ENCODE assay signal across 25 mouse cellular contexts in genomic region chr10:39429661-39430060, GRCm38 (mm10).
DNase-seq lines count a peak whose midpoint lies in the region; ATAC-seq and TF ChIP-seq lines count a peak whose summit lies in the region.
"Had no signal": no experiment of that assay in that cellular context is flagged by ENCODE, and none has a peak within 500 bp of the region (broad histone marks: within the 10 kb centered on the region; RNA-seq: fewer than 3 reads in every experiment).

No protein-coding gene starts in this region.

- no peak overlapping the region for H3K9ac ChIP-seq in hindbrain, embryonic 12.5 days
- H3K9ac ChIP-seq in hindbrain, embryonic 14.5 days: no peak overlapping the region
- H3K9ac ChIP-seq in kidney, embryonic 16.5 days (replicated peaks; ENCODE audit: low read length): no peak overlapping the region
- H3K9ac ChIP-seq: embryonic facial prominence, embryonic 13.5 days; forebrain, embryonic 12.5 days; forebrain, embryonic 15.5 days; heart, embryonic 12.5 days; heart, embryonic 15.5 days had no signal

- TF ChIP-seq POLR2A in kidney, adult 2 months (IDR thresholded peaks at IDR 0.05; ENCODE audit: low read depth, low read length): no peak
- TF ChIP-seq POLR2A in myocyte (IDR thresholded peaks at IDR 0.05; ENCODE audit: insufficient read length, low read depth): no peak

- H3K9me3 ChIP-seq in hindbrain, embryonic 12.5 days (replicated peaks): no peaks in the 10 kb centered on the region
- H3K9me3 ChIP-seq in hindbrain, embryonic 14.5 days (ENCODE audit: control insufficient read depth, low read length): no peaks in the 10 kb centered on the region
- no peaks in the 10 kb centered on the region for H3K9me3 ChIP-seq in kidney, embryonic 16.5 days (ENCODE audit: low read length)
- H3K9me3 ChIP-seq in embryonic facial prominence, embryonic 10.5 days: 0 out of 2 replicates have a peak, but pooled peaks cover 4% of the 10 kb centered on the region
- H3K9me3 ChIP-seq: embryonic facial prominence, embryonic 13.5 days; forebrain, embryonic 12.5 days; forebrain, embryonic 15.5 days; G1E; heart, embryonic 12.5 days; heart, embryonic 15.5 days had no signal

- TF ChIP-seq CTCF in kidney, adult 2 months (conservative IDR thresholded peaks at IDR 0.05; ENCODE audit: insufficient read depth, insufficient read length, low read depth, low read length): no peak

- WGBS in hindbrain, embryonic 12.5 days: 85% methylated on average over 4 of the region's 4 CpGs
- 85% methylated on average over 4 of the region's 4 CpGs for WGBS in hindbrain, embryonic 14.5 days
- 51% methylated on average over 4 of the region's 4 CpGs for WGBS in kidney, embryonic 16.5 days
- 63% methylated on average over 4 of the region's 4 CpGs for WGBS in kidney, adult 2 months
- 87% methylated on average over 4 of the region's 4 CpGs for WGBS in embryonic facial prominence, embryonic 10.5 days

- H3K4me1 ChIP-seq in hindbrain, embryonic 12.5 days: peaks cover 60% of the 10 kb centered on the region
- peaks cover 36% of the 10 kb centered on the region for H3K4me1 ChIP-seq in hindbrain, embryonic 14.5 days (replicated peaks; ENCODE audit: control insufficient read depth, insufficient read depth, low read length)
- peaks cover 33% of the 10 kb centered on the region for H3K4me1 ChIP-seq in kidney, embryonic 16.5 days (ENCODE audit: insufficient read depth, low read length)
- H3K4me1 ChIP-seq in kidney, adult 2 months (ENCODE audit: control insufficient read depth, insufficient read depth, low read length): no peaks in the 10 kb centered on the region
- peaks cover 70% of the 10 kb centered on the region for H3K4me1 ChIP-seq in embryonic facial prominence, embryonic 10.5 days

- H3K36me3 ChIP-seq in hindbrain, embryonic 12.5 days: 0 out of 2 replicates have a peak, but pooled peaks cover 6% of the 10 kb centered on the region
- no peaks in the 10 kb centered on the region for H3K36me3 ChIP-seq in hindbrain, embryonic 14.5 days (replicated peaks; ENCODE audit: control insufficient read depth, insufficient read depth)
- no peaks in the 10 kb centered on the region for H3K36me3 ChIP-seq in kidney, embryonic 16.5 days (ENCODE audit: insufficient read depth, low read length)
- no peaks in the 10 kb centered on the region for H3K36me3 ChIP-seq in kidney, adult 2 months (ENCODE audit: control insufficient read depth, insufficient read depth, low read length)
- H3K36me3 ChIP-seq in embryonic facial prominence, embryonic 10.5 days (replicated peaks): peaks cover 14% of the 10 kb centered on the region
- peaks cover 9% of the 10 kb centered on the region for H3K36me3 ChIP-seq in myocyte (ENCODE audit: control insufficient read depth, insufficient read depth)
- H3K36me3 ChIP-seq: heart, embryonic 15.5 days had no signal

- no peak for ATAC-seq in hindbrain, embryonic 12.5 days (ENCODE audit: low FRiP score)
- no peak for ATAC-seq in hindbrain, embryonic 14.5 days (ENCODE audit: low FRiP score)
- ATAC-seq in kidney, embryonic 16.5 days (ENCODE audit: low FRiP score, low TSS enrichment): no peak
- ATAC-seq: forebrain, embryonic 15.5 days; hindbrain, postnatal 0 days; Patski had no signal

- no peak for DNase-seq in hindbrain, embryonic 14.5 days (ENCODE audit: low spot score)
- DNase-seq in kidney, adult 2 months: no peak
- DNase-seq in embryonic facial prominence, embryonic 10.5 days (ENCODE audit: low spot score): no peak
- no peak for DNase-seq in ovary, adult 18-20 months (ENCODE audit: low spot score)
- DNase-seq: B cell, adult 2 months; cerebellum, adult 18-20 months; cerebellum, adult 9-10 months; cerebellum, postnatal 14 days; gastrocnemius, postnatal 25 days; heart, adult 18-20 months; heart, postnatal 10 days; heart, postnatal 36 days had no signal

- H3K27ac ChIP-seq in hindbrain, embryonic 12.5 days: 0 out of 2 replicates have a peak overlapping the region, but pooled peaks have one; percentile 1
- H3K27ac ChIP-seq in hindbrain, embryonic 14.5 days: no peak overlapping the region
- peak overlapping the region; percentile 49 for H3K27ac ChIP-seq in kidney, embryonic 16.5 days (ENCODE audit: low read length)
- no peak overlapping the region for H3K27ac ChIP-seq in kidney, adult 2 months (ENCODE audit: insufficient read depth, low read depth, low read length)
- H3K27ac ChIP-seq in embryonic facial prominence, embryonic 10.5 days (replicated peaks): 0 out of 2 replicates have a peak overlapping the region, but pooled peaks have one; percentile 54
- H3K27ac ChIP-seq: embryonic facial prominence, embryonic 13.5 days; forebrain, embryonic 12.5 days; forebrain, embryonic 15.5 days; heart, embryonic 15.5 days; hindbrain, postnatal 0 days had no signal

- H3ac ChIP-seq in myocyte (ENCODE audit: control insufficient read depth, insufficient read length): no peak overlapping the region

- peaks cover 74% of the 10 kb centered on the region for H3K79me2 ChIP-seq in myocyte (ENCODE audit: control insufficient read depth, insufficient read depth)

- H3K27me3 ChIP-seq in hindbrain, embryonic 12.5 days: no peaks in the 10 kb centered on the region
- no peaks in the 10 kb centered on the region for H3K27me3 ChIP-seq in hindbrain, embryonic 14.5 days (ENCODE audit: control insufficient read depth, insufficient read depth, low read length)
- H3K27me3 ChIP-seq in kidney, embryonic 16.5 days (ENCODE audit: insufficient read depth, low read length): no peaks in the 10 kb centered on the region
- H3K27me3 ChIP-seq in kidney, adult 2 months (replicated peaks; ENCODE audit: control insufficient read depth, insufficient read depth, low read length): no peaks in the 10 kb centered on the region
- H3K27me3 ChIP-seq in embryonic facial prominence, embryonic 10.5 days (replicated peaks; ENCODE audit: low read depth, poor library complexity, severe bottlenecking): no peaks in the 10 kb centered on the region
- no peaks in the 10 kb centered on the region for H3K27me3 ChIP-seq in myocyte (ENCODE audit: control insufficient read depth, insufficient read depth, insufficient read length)
- H3K27me3 ChIP-seq: CH12.LX; embryonic facial prominence, embryonic 13.5 days; forebrain, embryonic 12.5 days; forebrain, embryonic 15.5 days; heart, embryonic 12.5 days; heart, embryonic 15.5 days; Patski had no signal

- no peak overlapping the region for H3K4me2 ChIP-seq in hindbrain, embryonic 12.5 days (replicated peaks)
- no peak overlapping the region for H3K4me2 ChIP-seq in hindbrain, embryonic 14.5 days (replicated peaks)
- no peak overlapping the region for H3K4me2 ChIP-seq in kidney, embryonic 16.5 days (replicated peaks; ENCODE audit: low read depth, low read length)
- H3K4me2 ChIP-seq in myocyte (ENCODE audit: low read depth): peak overlapping the region; percentile 51
- H3K4me2 ChIP-seq: embryonic facial prominence, embryonic 13.5 days; forebrain, embryonic 12.5 days; forebrain, embryonic 15.5 days; heart, embryonic 12.5 days; heart, embryonic 15.5 days had no signal

- H3K4me3 ChIP-seq in hindbrain, embryonic 12.5 days: no peak overlapping the region
- no peak overlapping the region for H3K4me3 ChIP-seq in hindbrain, embryonic 14.5 days (replicated peaks; ENCODE audit: low read length)
- H3K4me3 ChIP-seq in kidney, embryonic 16.5 days (ENCODE audit: low read length): no peak overlapping the region
- H3K4me3 ChIP-seq in kidney, adult 2 months (ENCODE audit: insufficient read depth, low read depth, low read length): no peak overlapping the region
- no peak overlapping the region for H3K4me3 ChIP-seq in embryonic facial prominence, embryonic 10.5 days
- H3K4me3 ChIP-seq in myocyte: no peak overlapping the region
- H3K4me3 ChIP-seq: embryonic facial prominence, embryonic 13.5 days; erythroblast, embryonic 14.5 days; forebrain, embryonic 12.5 days; forebrain, embryonic 15.5 days; heart, embryonic 12.5 days; heart, embryonic 15.5 days had no signal

TF ChIP-seq in myocyte, 11 proteins besides CTCF, POLR2A, EP300 and RAD21:
- TF ChIP-seq CEBPB (IDR thresholded peaks at IDR 0.05; ENCODE audit: insufficient read depth, poor library complexity, severe bottlenecking) (no peak), TCF12 (IDR thresholded peaks at IDR 0.05; ENCODE audit: insufficient read depth, poor library complexity, severe bottlenecking) (peak; percentile 22), MYOD1 (IDR thresholded peaks at IDR 0.05; ENCODE audit: control insufficient read depth in 1 of 3, insufficient read length in 2 of 3, low read depth in 2 of 3) (peak; percentile 28 to 69 (median 53)), MYOG (IDR thresholded peaks at IDR 0.05; ENCODE audit: control insufficient read depth in 1 of 3, insufficient read depth in 1 of 3, insufficient read length in 2 of 3, low read depth in 2 of 3) (peak in 2 of 3 experiments; percentile 15 to 79)

Comparison
In these comparisons a context has a peak if more than half of its experiments do, and no peak if none do; other contexts are left out.
1. H3K27ac ChIP-seq: peak in hindbrain, embryonic 12.5 days (single experiment), kidney, embryonic 16.5 days (single experiment) and embryonic facial prominence, embryonic 10.5 days (single experiment); none in hindbrain, embryonic 14.5 days (single experiment) and kidney, adult 2 months (single experiment).